Mouse (Mus musculus) gastrocnemius, postnatal 10 days (tissue): ENCODE results near the gene Hsd17b2. TPM values are rescaled to one million over a fixed set of nuclear protein-coding genes. Genes with fewer than 3 reads are reported as not detected.
A peak's percentile ranks its signal among the peaks of the same experiment; 100 is the strongest.

Experiments used
- DNase-seq: peaks from one replicate; pipeline ENCODE4 v3.0.0; 2021; ENCODE audit warnings: mixed read lengths
- total RNA-seq, 2 experiments: library from RNA; stranded (reverse); gene quantifications; 2 replicates each; pipeline ENCODE4 v1.2.3; 2021

Gene Hsd17b2
- total RNA-seq, 2 experiments from 2014 or later, result 0.20 TPM; not detected in 1

DNA sequence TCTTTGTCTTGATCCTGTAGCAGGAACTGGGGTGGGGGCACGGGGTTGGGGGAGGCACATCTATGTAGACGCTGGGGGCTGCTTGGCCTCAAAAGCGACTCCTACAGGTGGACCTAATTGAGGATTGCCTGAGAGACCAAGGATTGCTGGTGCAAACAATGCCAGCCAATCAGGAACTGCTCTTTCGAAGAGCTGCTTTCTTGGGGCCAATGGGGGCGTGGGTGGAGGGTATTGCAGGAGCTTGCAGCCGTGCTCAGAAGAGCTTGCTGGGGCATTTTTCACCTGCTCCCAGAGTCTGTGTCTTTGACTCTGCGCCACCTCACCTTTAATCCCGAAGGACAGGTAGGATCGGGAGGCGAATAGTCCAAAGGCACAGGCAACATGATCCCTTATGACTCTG, 73.9 kb downstream of the Hsd17b2 start:
- DNase-seq, result no peak

DNA sequence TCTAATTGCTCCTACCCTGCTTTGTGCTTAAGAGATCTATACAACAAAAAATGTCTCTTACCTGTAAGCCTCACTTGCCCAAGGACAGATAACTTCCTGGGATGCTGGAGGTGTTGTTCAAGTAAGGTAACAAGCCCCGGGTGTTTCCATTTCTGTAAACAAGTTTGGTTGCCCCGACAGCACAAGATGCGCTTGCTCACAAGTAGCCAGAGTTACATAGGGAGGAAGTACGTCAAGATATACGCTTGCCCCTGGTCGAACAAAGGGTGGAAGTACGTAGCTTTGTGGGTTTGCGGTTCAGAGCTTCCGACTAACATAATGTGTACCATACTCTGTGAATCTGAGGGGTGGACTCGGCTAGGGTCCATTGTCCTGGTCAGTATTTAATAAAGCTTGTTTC, 74.4 kb downstream of the Hsd17b2 start:
- DNase-seq, result no peak

DNA sequence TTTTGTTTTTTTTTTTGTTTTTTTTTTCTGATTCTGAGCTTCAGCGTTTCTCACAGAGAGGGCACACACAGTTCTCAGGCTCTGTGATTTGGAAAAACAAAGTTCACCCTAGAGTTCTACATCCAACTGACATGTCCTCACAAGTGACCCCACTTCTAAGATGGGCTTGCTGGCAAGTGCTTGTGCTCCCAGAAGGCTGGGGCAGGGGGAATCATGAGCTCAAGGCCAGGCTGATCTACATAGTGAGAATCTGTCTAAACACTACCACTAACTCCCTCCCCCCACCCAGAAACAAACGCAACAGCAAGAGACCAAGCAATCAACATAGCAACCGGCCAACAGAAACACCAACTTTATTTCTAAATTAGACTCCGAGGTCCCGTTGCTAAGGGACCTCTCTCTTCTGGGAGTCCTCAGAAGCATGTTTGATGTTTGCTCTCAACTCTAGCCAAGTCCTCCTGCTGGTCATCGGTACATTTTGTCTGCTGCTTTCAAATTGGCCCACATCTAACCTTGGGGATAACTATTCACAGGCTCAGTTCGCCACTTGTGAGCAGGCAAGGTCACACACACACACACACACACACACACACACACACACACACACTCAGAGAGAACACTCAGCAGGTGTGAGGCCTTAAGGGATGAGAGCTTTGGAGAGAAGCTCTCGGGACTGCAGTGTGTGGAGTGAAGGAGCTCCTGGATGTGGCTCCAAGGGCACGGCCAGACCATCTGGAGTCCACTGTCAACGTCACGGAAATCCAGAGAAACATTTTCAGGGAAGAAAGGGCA, 77.0 kb downstream of the Hsd17b2 start:
- no peak for DNase-seq

DNA sequence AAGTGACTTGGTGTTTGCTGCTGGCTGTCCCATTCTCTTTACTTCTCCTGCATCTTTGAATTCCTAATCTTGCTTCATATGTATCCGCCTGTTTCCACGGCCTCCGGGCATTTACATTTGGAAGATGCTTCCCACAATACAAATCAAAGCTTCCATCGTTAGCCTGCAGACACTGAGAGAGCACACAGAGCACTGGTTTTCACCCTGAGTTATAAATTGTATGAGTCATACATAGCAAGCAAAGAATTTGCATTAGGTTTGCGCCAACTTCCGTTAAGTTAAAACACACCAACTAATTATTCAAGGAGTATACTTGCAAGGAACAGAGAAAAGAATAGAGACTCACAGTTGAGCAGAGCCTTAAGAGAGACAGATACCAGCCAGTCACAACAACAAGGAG, 77.6 kb downstream of the Hsd17b2 start:
- DNase-seq, result no peak

DNA sequence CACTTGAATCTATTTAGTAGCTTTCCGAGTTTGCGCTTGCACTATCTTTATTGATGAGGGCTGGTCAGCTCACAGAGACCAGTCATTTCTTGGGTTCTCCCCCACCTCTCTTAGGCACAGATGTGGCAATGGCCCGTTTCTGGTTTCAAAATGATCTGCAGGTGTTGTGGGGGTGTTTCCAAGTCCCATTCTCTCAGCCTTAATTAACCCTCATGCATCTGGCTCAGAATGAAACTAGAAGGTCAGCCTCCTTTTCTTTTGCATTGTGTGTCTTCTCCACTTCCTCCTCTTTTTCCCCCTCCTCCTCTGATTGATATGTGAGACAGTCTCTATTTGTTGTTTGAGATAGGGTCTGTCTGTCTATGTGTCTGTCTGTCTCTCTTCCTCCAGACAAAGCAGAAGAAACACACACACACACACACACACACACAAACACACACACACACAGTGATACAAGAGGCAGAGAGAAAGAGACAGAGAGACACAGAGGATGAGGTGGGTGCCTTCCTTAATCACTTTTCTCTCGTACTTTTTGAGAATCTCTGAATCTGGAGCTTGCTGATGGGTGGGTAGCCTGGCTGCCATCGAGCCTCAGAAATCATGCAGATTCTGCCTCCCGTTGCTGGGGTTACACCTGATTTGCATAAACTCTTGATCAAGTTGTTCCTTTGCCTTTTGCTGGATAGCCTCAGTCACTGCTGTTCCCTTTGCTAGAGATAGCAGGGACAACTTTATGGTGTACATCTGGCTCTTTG, 79.8 kb downstream of the Hsd17b2 start:
- no peak for DNase-seq

DNA sequence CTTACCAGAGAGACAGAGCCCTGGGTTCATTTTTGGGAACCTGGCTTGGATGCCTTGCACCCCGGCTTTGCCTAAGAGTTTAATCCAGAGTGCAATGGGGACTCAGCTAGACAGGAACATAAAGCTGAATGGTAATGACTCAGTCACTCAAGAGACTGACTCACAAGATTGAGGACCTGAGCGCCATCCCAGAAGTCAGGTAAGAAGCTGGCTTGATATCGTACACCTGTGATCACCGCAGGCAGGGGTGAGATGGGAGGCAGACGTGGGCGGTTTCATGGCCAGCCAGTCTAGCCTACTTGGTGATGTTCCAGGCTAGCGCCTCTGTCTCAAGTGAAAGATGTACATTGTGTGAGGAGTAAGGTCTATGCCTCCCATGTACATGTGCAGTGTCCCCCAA, 81.3 kb downstream of the Hsd17b2 start:
- DNase-seq, result no peak

DNA sequence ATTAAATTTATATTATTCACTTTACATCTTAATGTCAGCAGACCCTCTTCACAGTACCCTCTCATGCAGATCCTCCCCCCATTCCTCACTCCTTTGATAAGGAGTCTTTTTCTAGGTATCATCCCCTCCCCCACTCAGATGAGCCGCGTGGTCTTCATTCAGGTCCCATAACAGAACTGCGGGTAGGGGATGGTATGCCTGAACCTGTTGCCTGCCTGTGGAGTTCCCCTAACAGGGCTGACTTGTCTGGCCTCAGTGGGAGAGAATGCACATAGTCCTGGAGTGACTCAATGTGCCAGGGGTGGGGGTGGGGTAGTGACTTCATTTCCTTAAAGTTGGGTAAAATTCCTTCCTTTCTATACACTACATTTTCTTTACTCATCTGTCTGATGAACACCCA, 84.7 kb downstream of the Hsd17b2 start:
- DNase-seq, result no peak

DNA sequence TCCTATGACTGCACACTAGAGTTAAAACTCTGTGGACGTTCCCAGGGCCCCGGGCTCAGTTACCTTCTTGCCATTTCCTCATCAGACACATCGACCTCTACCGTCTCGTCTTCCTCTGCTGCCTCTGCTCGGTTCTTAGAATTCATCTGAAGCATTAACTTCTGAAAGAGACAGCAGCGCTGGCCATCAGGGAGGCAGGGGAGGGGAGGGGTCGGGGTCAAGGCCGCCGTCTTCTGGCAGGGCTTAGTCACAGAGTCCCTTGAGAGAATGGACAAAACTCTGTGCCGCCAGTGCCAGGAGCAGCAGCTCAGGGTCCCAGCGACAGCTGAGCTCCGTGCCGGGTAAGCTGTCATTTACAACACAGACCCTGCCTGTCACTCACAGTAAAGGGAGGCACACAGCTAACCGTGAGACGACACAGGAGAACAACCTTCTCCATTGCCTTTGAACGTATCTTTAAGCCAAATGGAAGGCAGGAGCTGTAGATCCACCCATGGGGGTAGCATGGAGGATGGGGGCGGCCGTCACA, 91.0 kb downstream of the Hsd17b2 start:
- DNase-seq, result no peak

DNA sequence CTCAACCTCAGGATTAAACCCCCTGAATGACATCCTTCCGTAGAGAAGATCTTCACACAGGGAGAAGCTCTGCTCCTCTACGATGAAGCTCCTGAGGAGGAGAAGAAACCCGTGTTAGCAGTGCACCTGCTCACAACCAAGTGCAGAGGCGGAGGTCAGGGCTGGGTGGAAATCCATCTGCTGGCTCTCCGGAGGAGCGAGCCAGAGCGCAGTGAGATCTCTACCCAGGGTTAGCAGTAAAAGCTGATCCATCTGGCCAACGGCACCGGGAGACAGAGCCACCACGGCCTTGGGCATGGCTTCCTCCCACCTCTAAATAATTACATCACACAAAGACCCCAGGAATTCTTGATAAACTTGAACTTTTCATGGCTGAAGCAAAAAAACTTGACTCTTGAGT, 92.9 kb downstream of the Hsd17b2 start:
- DNase-seq, result no peak

DNA sequence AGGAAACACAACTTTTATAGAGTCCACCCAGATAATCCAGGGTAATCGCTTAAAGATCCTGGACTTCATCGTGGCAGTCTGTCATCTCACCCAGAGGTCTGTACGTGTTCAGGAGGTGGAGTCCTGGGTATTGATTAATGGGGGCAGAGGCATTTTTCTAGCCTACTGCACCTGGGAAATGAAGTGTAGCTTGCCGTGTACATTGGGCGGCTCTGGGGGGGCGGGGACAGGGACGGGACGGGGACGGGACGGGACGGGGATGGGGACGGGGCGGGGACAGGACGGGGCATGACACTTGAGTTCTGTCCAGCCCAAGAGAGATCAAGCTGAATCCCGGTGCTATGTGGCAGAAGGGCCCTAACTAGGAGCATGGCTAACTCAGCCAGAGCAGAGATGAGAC, 94.8 kb downstream of the Hsd17b2 start:
- no peak for DNase-seq

DNA sequence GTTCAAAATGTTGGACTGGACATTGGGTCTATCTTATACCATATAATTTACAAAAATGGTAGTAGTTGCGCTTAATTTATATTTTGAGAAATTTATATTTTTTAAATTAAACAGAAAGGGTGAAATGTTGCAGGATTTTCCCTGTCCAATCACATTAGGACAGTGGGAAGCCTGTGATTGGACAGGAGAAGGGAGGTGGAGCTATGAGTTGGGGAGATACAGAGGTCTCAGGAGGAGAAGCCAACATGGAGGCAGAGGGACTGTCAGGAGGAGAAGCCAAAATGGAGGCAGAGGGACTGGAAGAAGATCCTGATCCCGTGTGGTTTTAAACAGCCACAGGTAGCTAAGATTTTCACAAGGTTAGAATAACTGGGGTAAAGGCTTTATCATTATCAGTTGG, 96.4 kb downstream of the Hsd17b2 start:
- DNase-seq, result no peak

DNA sequence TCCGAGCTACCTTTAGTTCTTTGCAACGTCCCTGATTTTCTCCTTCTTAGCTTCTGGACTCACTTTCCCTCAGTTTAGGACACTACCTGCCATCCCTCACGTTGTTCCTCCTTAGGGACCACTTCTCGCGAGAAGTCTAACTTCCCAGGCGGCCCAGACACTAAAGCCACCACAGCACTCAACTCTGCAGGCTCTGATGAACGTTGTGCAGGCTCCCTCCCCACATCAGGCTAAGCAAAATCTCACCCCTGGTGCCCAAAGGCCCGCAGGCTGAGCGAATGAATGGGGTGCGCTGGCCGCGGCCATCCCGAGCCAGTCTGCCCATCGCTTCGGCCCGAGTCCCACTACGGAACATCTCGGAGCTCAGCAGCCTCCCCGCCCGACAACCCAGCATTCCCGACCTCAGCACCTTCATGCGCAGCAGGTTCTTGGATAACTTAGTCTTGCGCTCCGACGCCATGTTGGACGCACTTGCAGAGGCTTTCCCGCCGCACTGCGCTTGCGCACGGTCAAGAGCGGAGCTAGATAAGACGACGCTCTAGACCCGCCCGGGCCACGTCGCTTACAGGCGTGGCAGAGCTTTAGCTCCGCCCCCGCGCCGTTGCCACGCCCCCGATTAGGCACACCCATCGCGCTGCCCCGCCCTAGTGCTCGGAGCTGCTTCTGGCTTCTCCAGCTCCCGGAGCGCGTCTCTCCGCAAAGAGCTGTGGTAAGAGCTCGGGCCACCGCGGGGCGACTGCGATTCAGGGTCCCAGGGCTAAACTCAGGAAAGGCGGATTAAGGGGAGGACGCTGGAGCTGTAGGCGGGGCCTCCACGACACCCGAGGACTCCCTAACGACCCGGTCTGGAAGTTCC, 100.0 kb downstream of the Hsd17b2 start, which contains the start of gene Mphosph6:
Gene Mphosph6 (minus strand): TSS at position 501 of the 856 bp plus-strand sequence.
- peak; percentile 99 for DNase-seq

DNA sequence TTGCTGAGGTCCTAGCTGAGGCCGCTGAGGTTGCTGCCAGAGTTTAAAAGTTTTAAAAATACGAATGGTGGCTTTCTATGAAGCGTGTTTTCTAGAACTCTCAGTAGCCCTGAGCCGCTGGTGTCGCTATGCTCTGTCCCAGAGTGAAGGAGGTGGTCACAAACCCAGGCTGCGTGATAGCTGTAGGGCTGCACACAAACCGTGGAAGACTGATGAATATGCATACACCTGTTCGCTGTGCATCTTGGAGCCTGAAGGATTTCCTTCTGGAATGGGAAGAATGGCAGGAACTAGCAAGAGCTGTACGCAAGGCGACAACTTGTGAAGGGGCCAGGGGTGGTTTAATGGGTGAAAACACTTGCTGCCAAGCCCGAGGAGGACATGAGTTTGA, 100.6 kb downstream of the Hsd17b2 start:
- no peak for DNase-seq

DNA sequence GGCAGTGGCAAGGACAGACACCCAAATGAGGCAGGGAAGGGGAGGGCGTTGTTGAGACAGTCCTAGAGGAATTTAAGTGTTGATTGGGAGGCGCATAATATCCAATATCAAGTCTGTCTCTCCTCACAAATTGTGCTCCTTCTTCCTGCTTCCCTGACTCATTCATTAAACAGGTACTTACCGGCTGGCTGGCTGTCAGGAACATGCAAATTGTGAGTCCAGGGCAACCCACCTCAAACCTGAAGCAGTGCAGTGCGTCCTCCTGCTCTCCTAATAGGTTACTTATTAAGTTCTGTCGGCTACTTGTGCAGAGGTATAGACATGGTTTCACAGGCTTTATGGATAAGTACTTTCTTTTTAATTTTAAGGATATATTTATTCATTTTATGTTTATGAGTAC, 103.7 kb downstream of the Hsd17b2 start:
- no peak for DNase-seq

Other genes with a start within 250 kb of the Hsd17b2 start
- gene Plcg2, start 203.6 kb upstream of the Hsd17b2 start, total RNA-seq, result 1 to 10 TPM; 1.0 to 2.6 TPM
- under 1 TPM; 0.41 to 0.52 TPM for gene Sdr42e1, start 28.2 kb upstream of the Hsd17b2 start, total RNA-seq
- gene Mphosph6, start 100.0 kb downstream of the Hsd17b2 start, total RNA-seq, result 10 to 100 TPM; 13.6 to 17.5 TPM